Mouse (Mus musculus): Measurements from ENCODE around the gene Matk.
"Not testable (repeated sequence)": the region's sequence is repeated elsewhere in the genome, so short reads cannot be mapped to it uniquely, and the experiment has no call there.

Matk gene

GRCm38 (mm10) chr10:81252424-81253419, at the start of gene Matk:
TSS of gene Matk (plus strand) at chr10:81252935.
- DNase-seq (ENCODE audit: low spot score): peak; percentile 26

GRCm38 (mm10) chr10:81202978-81203720, 49.6 kb upstream of the Matk start:
- no peak for DNase-seq (ENCODE audit: low spot score)

- DNase-seq (ENCODE audit: low spot score): no peak
Measured at GRCm38 (mm10) chr10:81204137-81204536, 48.6 kb upstream of the Matk start.

GRCm38 (mm10) chr10:81210154-81210553, 42.6 kb upstream of the Matk start:
- no peak for DNase-seq (ENCODE audit: low spot score)

GRCm38 (mm10) chr10:81216260-81216659, 36.5 kb upstream of the Matk start:
- no peak for DNase-seq (ENCODE audit: low spot score)

- no peak for DNase-seq (ENCODE audit: low spot score)
Measured at GRCm38 (mm10) chr10:81216810-81217209, 35.9 kb upstream of the Matk start.

GRCm38 (mm10) chr10:81217267-81217666, 35.5 kb upstream of the Matk start:
- DNase-seq (ENCODE audit: low spot score): not testable (repeated sequence)

- peak; percentile 56 for DNase-seq (ENCODE audit: low spot score)
Measured at GRCm38 (mm10) chr10:81217964-81218363, 34.8 kb upstream of the Matk start.

- DNase-seq (ENCODE audit: low spot score): no peak
Measured at GRCm38 (mm10) chr10:81221402-81222015, 31.2 kb upstream of the Matk start.

GRCm38 (mm10) chr10:81223731-81224130, 29.0 kb upstream of the Matk start:
- not testable (repeated sequence) for DNase-seq (ENCODE audit: low spot score)

GRCm38 (mm10) chr10:81229735-81230437, 22.8 kb upstream of the Matk start:
- no peak for DNase-seq (ENCODE audit: low spot score)

GRCm38 (mm10) chr10:81230438-81231332, 22.1 kb upstream of the Matk start, which contains the start of gene Atcay:
TSS of gene Atcay (minus strand) at chr10:81230833.
- no peak for DNase-seq (ENCODE audit: low spot score)

GRCm38 (mm10) chr10:81231436-81231835, 21.3 kb upstream of the Matk start:
- no peak for DNase-seq (ENCODE audit: low spot score)

- peak; percentile 77 for DNase-seq (ENCODE audit: low spot score)
Measured at GRCm38 (mm10) chr10:81232580-81233225, 20.0 kb upstream of the Matk start, which contains the start of gene Zfr2. TSS of gene Zfr2 (plus strand) at chr10:81233155.

- no peak for DNase-seq (ENCODE audit: low spot score)
Measured at GRCm38 (mm10) chr10:81233226-81233585, 19.5 kb upstream of the Matk start.

GRCm38 (mm10) chr10:81234206-81234605, 18.5 kb upstream of the Matk start:
- no peak for DNase-seq (ENCODE audit: low spot score)

- DNase-seq (ENCODE audit: low spot score): no peak
Measured at GRCm38 (mm10) chr10:81236471-81237268, 16.1 kb upstream of the Matk start.

- DNase-seq (ENCODE audit: low spot score): no peak
Measured at GRCm38 (mm10) chr10:81238618-81239017, 14.1 kb upstream of the Matk start.

GRCm38 (mm10) chr10:81240876-81241275, 11.9 kb upstream of the Matk start:
- DNase-seq (ENCODE audit: low spot score): no peak
